Comparison of ENCODE assay signal across 8 mouse cellular contexts in the genomic region with DNA sequence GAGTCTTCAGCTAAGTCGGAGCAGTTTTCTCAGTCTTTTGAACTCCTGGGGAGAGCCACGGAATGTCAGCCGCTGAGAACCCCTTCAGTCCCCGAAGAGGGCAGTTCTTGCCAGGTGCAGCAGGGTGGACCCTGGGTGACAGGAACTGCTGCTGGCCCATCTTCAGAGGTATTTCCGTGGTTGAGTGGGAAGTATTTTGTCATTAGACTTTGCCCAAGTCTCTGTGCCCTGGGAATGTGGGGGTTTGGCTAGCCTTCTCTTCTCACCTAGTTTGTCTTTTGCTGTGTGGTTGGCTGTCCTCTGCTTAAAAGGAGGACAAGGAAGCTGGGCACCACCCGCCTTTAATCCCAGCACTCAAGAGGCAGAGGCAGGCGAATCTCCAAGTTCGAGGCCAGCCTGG. TPM values are rescaled to one million over a fixed set of nuclear protein-coding genes. Genes with fewer than 3 reads are reported as not detected.
DNase-seq lines count a peak whose midpoint lies in the region; ATAC-seq and TF ChIP-seq lines count a peak whose summit lies in the region.

No protein-coding gene starts in this region.

- H3K36me3 ChIP-seq in erythroblast, embryonic 14.5 days (ENCODE audit: control insufficient read depth) = peaks cover 16% of the 10 kb centered on the region
- H3K36me3 ChIP-seq in CH12.LX (replicated peaks in 1 of 2; ENCODE audit: control insufficient read depth in 1 of 2, insufficient read depth in 1 of 2, low read length in 1 of 2) = peaks cover 3 to 33% of the 10 kb centered on the region in 2 experiments
- H3K36me3 ChIP-seq in hindbrain, embryonic 11.5 days (ENCODE audit: control insufficient read depth, insufficient read depth, low read length) = no peaks in the 10 kb centered on the region
- peaks cover 4% of the 10 kb centered on the region; the same call in 1 of the 2 replicates for H3K36me3 ChIP-seq in liver, embryonic 13.5 days

- TF ChIP-seq POLR2A in CH12.LX (IDR thresholded peaks at IDR 0.05; ENCODE audit: low read depth, low read length) = no peak

- 29% methylated on average over 8 of the region's 8 CpGs for WGBS in hindbrain, embryonic 11.5 days
- WGBS in liver, embryonic 13.5 days (ENCODE audit: insufficient replicate concordance) = 15% methylated on average over 8 of the region's 8 CpGs

- ATAC-seq in erythroblast, adult 5-6 weeks (replicated peaks; ENCODE audit: low FRiP score, poor library complexity, severe bottlenecking) = no peak
- no peak for ATAC-seq in hindbrain, embryonic 11.5 days (ENCODE audit: low FRiP score)
- ATAC-seq in liver, embryonic 13.5 days (ENCODE audit: low read depth) = no peak

- intact Hi-C loops in left cerebral cortex, postnatal 14 days (cut with DNase I) = loop anchor here (2.0 kb wide), 1 partner anchor 19 kb away; a partner anchor contains a TSS

- in situ Hi-C loops in CH12.LX (cut with MboI; ENCODE audit: low pct_ligation_motif_present, low pct_unique_long_range_greater_than_20kb, low sequenced_read_pairs) = no loop called here

- H3K27ac ChIP-seq in CH12.LX (ENCODE audit: insufficient read depth, low read depth) = no peak overlapping the region
- H3K27ac ChIP-seq in hindbrain, embryonic 11.5 days (ENCODE audit: low read depth, low read length) = no peak overlapping the region
- no peak overlapping the region for H3K27ac ChIP-seq in liver, embryonic 13.5 days

- TF ChIP-seq RAD21 in CH12.LX (IDR thresholded peaks at IDR 0.05; ENCODE audit: low read depth, low read length) = no peak

- TF ChIP-seq EP300 in CH12.LX (IDR thresholded peaks at IDR 0.05; ENCODE audit: low read length) = no peak

- no peaks in the 10 kb centered on the region for H3K9me3 ChIP-seq in erythroblast, embryonic 14.5 days (ENCODE audit: control insufficient read depth, low read length)
- H3K9me3 ChIP-seq in CH12.LX (replicated peaks; ENCODE audit: low read length) = no peaks in the 10 kb centered on the region
- no peaks in the 10 kb centered on the region for H3K9me3 ChIP-seq in hindbrain, embryonic 11.5 days (ENCODE audit: control insufficient read depth, low read length)
- no peaks in the 10 kb centered on the region for H3K9me3 ChIP-seq in liver, embryonic 13.5 days (replicated peaks)

- peak overlapping the region; percentile 67 for H3K9ac ChIP-seq in CH12.LX (ENCODE audit: insufficient read depth, low read depth)
- peak overlapping the region; percentile 65 for H3K9ac ChIP-seq in hindbrain, embryonic 11.5 days (ENCODE audit: low read depth, low read length)
- H3K9ac ChIP-seq in liver, embryonic 13.5 days = peak overlapping the region; percentile 67

- no peaks in the 10 kb centered on the region for H3K79me2 ChIP-seq in CH12.LX (replicated peaks; ENCODE audit: control insufficient read depth, extremely low read depth, insufficient read depth, poor library complexity, severe bottlenecking)

- peaks cover 18% of the 10 kb centered on the region for H3K4me1 ChIP-seq in erythroblast, embryonic 14.5 days (ENCODE audit: control insufficient read depth)
- peaks cover 0 to 22% of the 10 kb centered on the region in 2 experiments; a peak in 3 of 4 replicates for H3K4me1 ChIP-seq in CH12.LX (ENCODE audit: control insufficient read depth in 1 of 2, insufficient read depth in 2 of 2)
- peaks cover 5% of the 10 kb centered on the region for H3K4me1 ChIP-seq in hindbrain, embryonic 11.5 days (replicated peaks; ENCODE audit: control insufficient read depth, insufficient read depth, low read length)
- H3K4me1 ChIP-seq in liver, embryonic 13.5 days (replicated peaks) = peaks cover 18% of the 10 kb centered on the region

- no peak for DNase-seq in CH12.LX (ENCODE audit: extremely low read depth)
- no peak for DNase-seq in hindbrain, embryonic 11.5 days (ENCODE audit: low spot score)
- DNase-seq in liver, embryonic 13.5 days = no peak
- DNase-seq in right cerebral cortex, postnatal 10 days (ENCODE audit: low spot score in 2 of 2) = no peak
- DNase-seq in urinary bladder, postnatal 10 days (ENCODE audit: low spot score) = no peak
- DNase-seq in left cerebral cortex, postnatal 14 days (ENCODE audit: low spot score in 2 of 2) = no peak

- peak overlapping the region; percentile 90 for H3K4me2 ChIP-seq in CH12.LX (ENCODE audit: insufficient read depth, low read depth, poor library complexity, severe bottlenecking)
- peak overlapping the region; percentile 93 for H3K4me2 ChIP-seq in hindbrain, embryonic 11.5 days (replicated peaks; ENCODE audit: low read depth, low read length)
- H3K4me2 ChIP-seq in liver, embryonic 13.5 days = peak overlapping the region; percentile 90

- no peak for TF ChIP-seq CTCF in CH12.LX (conservative IDR thresholded peaks at IDR 0.05 in 1 of 2, IDR thresholded peaks at IDR 0.05 in 1 of 2; ENCODE audit: low read depth in 2 of 2, low read length in 2 of 2)

- dilution Hi-C loops in CH12.LX (cut with MboI; ENCODE audit: extremely low pct_ligation_motif_present, extremely low pct_unique_long_range_greater_than_20kb, low sequenced_read_pairs) = loop anchor here (10.0 kb wide), 1 partner anchor 65 kb away; no protein-coding TSS in a partner anchor

- H3K27me3 ChIP-seq in erythroblast, embryonic 14.5 days (ENCODE audit: control insufficient read depth) = peaks cover 63% of the 10 kb centered on the region
- peaks cover 10% of the 10 kb centered on the region for H3K27me3 ChIP-seq in CH12.LX (replicated peaks)
- H3K27me3 ChIP-seq in hindbrain, embryonic 11.5 days (ENCODE audit: control insufficient read depth, insufficient read depth, low read length) = no peaks in the 10 kb centered on the region
- H3K27me3 ChIP-seq in liver, embryonic 13.5 days = peaks cover 59% of the 10 kb centered on the region

- peak overlapping the region; percentile 63 for H3K4me3 ChIP-seq in erythroblast, embryonic 14.5 days (replicated peaks)
- H3K4me3 ChIP-seq in CH12.LX (replicated peaks in 1 of 3; ENCODE audit: low read depth in 2 of 3, low read length in 2 of 3, poor library complexity in 1 of 3) = peak overlapping the region in 1 of 3 experiments; percentile 64
- H3K4me3 ChIP-seq in hindbrain, embryonic 11.5 days (ENCODE audit: low read depth, low read length) = peak overlapping the region; percentile 66
- H3K4me3 ChIP-seq in liver, embryonic 13.5 days (replicated peaks) = peak overlapping the region; percentile 67

RNA-seq across cellular contexts. Expression of a gene that starts 0.9 kb away (rescaled TPM):
- 0.10 TPM in 1 of 2 replicates, not detected in the other for polyA plus RNA-seq in erythroblast, embryonic 14.5 days (2012)
- not detected in 2 replicates for total RNA-seq in erythroblast, adult 5-6 weeks (2015; ENCODE audit: low replicate concordance)
- total RNA-seq in erythroblast, adult 5-6 weeks (2017; ENCODE audit: low replicate concordance) = 0.42 TPM in 1 of 2 replicates, not detected in the other
- total RNA-seq in CH12.LX (2012; rRNA removed) = 3.1 and 3.5 TPM in 2 replicates
- 2.5 TPM in 2 replicates for total RNA-seq in CH12.LX (2014; rRNA removed)
- 3.0 and 3.5 TPM in 2 replicates for polyA plus RNA-seq in CH12.LX (2012; ENCODE audit: insufficient read length, low read depth)
- polyA plus RNA-seq in hindbrain, embryonic 11.5 days (2014; fragmentation: Nextera tagmentation; extraction: Ambion mirVana) = 15.4 and 15.9 TPM in 2 replicates
- 0.71 and 0.83 TPM in 2 replicates for polyA plus RNA-seq in liver, embryonic 13.5 days (2015; fragmentation: Nextera tagmentation; extraction: Ambion mirVana)
- 10 to 100 TPM; 16.7 to 17.0 TPM for total RNA-seq in left cerebral cortex, postnatal 14 days (2021)

RNA-seq across cellular contexts. Expression of a gene that starts 7.2 kb away (rescaled TPM):
- 0.01 and 0.05 TPM in 2 replicates for polyA plus RNA-seq in erythroblast, embryonic 14.5 days (2012)
- total RNA-seq in erythroblast, adult 5-6 weeks (2015; ENCODE audit: low replicate concordance) = not detected in 2 replicates
- total RNA-seq in erythroblast, adult 5-6 weeks (2017; ENCODE audit: low replicate concordance) = 0.09 TPM in 1 of 2 replicates, not detected in the other
- 16.2 and 27.7 TPM in 2 replicates for total RNA-seq in CH12.LX (2012; rRNA removed)
- 2.0 and 3.1 TPM in 2 replicates for total RNA-seq in CH12.LX (2014; rRNA removed)
- 14.4 and 14.6 TPM in 2 replicates for polyA plus RNA-seq in CH12.LX (2012; ENCODE audit: insufficient read length, low read depth)
- polyA plus RNA-seq in hindbrain, embryonic 11.5 days (2014; fragmentation: Nextera tagmentation; extraction: Ambion mirVana) = 0.21 and 0.29 TPM in 2 replicates
- 0.13 and 0.15 TPM in 2 replicates for polyA plus RNA-seq in liver, embryonic 13.5 days (2015; fragmentation: Nextera tagmentation; extraction: Ambion mirVana)
- 1 to 10 TPM; 8.4 to 8.8 TPM for total RNA-seq in left cerebral cortex, postnatal 14 days (2021)

RNA-seq across cellular contexts. Expression of a gene that starts 19.6 kb away (rescaled TPM):
- 3.3 and 4.7 TPM in 2 replicates for polyA plus RNA-seq in erythroblast, embryonic 14.5 days (2012)
- total RNA-seq in erythroblast, adult 5-6 weeks (2015; ENCODE audit: low replicate concordance) = 28.8 and 35.5 TPM in 2 replicates
- 22.1 and 29.7 TPM in 2 replicates for total RNA-seq in erythroblast, adult 5-6 weeks (2017; ENCODE audit: low replicate concordance)
- total RNA-seq in CH12.LX (2012; rRNA removed) (78.0 and 90.6 TPM in 2 replicates), CH12.LX (2014; rRNA removed) (111 and 128 TPM in 2 replicates)
- polyA plus RNA-seq in CH12.LX (2012; ENCODE audit: insufficient read length, low read depth) = 68.3 and 78.0 TPM in 2 replicates
- 146 and 151 TPM in 2 replicates for polyA plus RNA-seq in hindbrain, embryonic 11.5 days (2014; fragmentation: Nextera tagmentation; extraction: Ambion mirVana)
- polyA plus RNA-seq in liver, embryonic 13.5 days (2015; fragmentation: Nextera tagmentation; extraction: Ambion mirVana) = 69.5 and 76.9 TPM in 2 replicates
- total RNA-seq in left cerebral cortex, postnatal 14 days (2021) = 1 to 10 TPM; 9.7 to 9.8 TPM

RNA-seq across cellular contexts. Expression of a gene that starts 49.2 kb away (rescaled TPM):
- 0.24 and 0.50 TPM in 2 replicates for polyA plus RNA-seq in erythroblast, embryonic 14.5 days (2012)
- 31.9 and 42.8 TPM in 2 replicates for total RNA-seq in erythroblast, adult 5-6 weeks (2015; ENCODE audit: low replicate concordance)
- 14.6 and 26.6 TPM in 2 replicates for total RNA-seq in erythroblast, adult 5-6 weeks (2017; ENCODE audit: low replicate concordance)
- 149 and 155 TPM in 2 replicates for total RNA-seq in CH12.LX (2012; rRNA removed)
- total RNA-seq in CH12.LX (2014; rRNA removed) = 112 and 117 TPM in 2 replicates
- polyA plus RNA-seq in CH12.LX (2012; ENCODE audit: insufficient read length, low read depth) = 196 and 226 TPM in 2 replicates
- 4.7 and 6.2 TPM in 2 replicates for polyA plus RNA-seq in hindbrain, embryonic 11.5 days (2014; fragmentation: Nextera tagmentation; extraction: Ambion mirVana)
- 9.6 and 11.0 TPM in 2 replicates for polyA plus RNA-seq in liver, embryonic 13.5 days (2015; fragmentation: Nextera tagmentation; extraction: Ambion mirVana)
- total RNA-seq in left cerebral cortex, postnatal 14 days (2021) = 10 to 100 TPM in 1 of 2 experiments, 1 to 10 TPM in 1; 9.8 to 11.4 TPM

RNA-seq across cellular contexts. Expression of a gene that starts 58.4 kb away (rescaled TPM):
- 0.01 TPM in 1 of 2 replicates, not detected in the other for polyA plus RNA-seq in erythroblast, embryonic 14.5 days (2012)
- 1.9 and 2.3 TPM in 2 replicates for total RNA-seq in erythroblast, adult 5-6 weeks (2015; ENCODE audit: low replicate concordance)
- 1.1 and 2.1 TPM in 2 replicates for total RNA-seq in erythroblast, adult 5-6 weeks (2017; ENCODE audit: low replicate concordance)
- total RNA-seq in CH12.LX (2012; rRNA removed) (31.1 and 44.7 TPM in 2 replicates), CH12.LX (2014; rRNA removed) (19.4 and 24.4 TPM in 2 replicates)
- polyA plus RNA-seq in CH12.LX (2012; ENCODE audit: insufficient read length, low read depth) = 50.9 and 62.1 TPM in 2 replicates
- polyA plus RNA-seq in hindbrain, embryonic 11.5 days (2014; fragmentation: Nextera tagmentation; extraction: Ambion mirVana) = not detected in 2 replicates
- polyA plus RNA-seq in liver, embryonic 13.5 days (2015; fragmentation: Nextera tagmentation; extraction: Ambion mirVana) = 0.23 and 0.30 TPM in 2 replicates
- not detected for total RNA-seq in left cerebral cortex, postnatal 14 days (2021)

Comparison
In these comparisons a context has a peak if more than half of its experiments do, and no peak if none do; other contexts are left out.
1. RNA of a gene that starts 7.2 kb away (polyA plus RNA-seq): 14.4 to 14.6 TPM in CH12.LX; 0.21 to 0.29 TPM in hindbrain, embryonic 11.5 days, 0.13 to 0.15 TPM in liver, embryonic 13.5 days and 0.01 to 0.05 TPM in erythroblast, embryonic 14.5 days; every median in the first group is over 10 times any median in the second.
2. RNA of a gene that starts 19.6 kb away (polyA plus RNA-seq): 146 to 151 TPM in hindbrain, embryonic 11.5 days, 68.3 to 78.0 TPM in CH12.LX and 69.5 to 76.9 TPM in liver, embryonic 13.5 days; 3.3 to 4.7 TPM in erythroblast, embryonic 14.5 days; every median in the first group is over 10 times any median in the second.
3. Peak in every context shown above with its lines, with median percentiles within 50 percentile points of each other: H3K4me2 ChIP-seq and H3K9ac ChIP-seq.